Mouse (Mus musculus): ENCODE data around the gene 4921517D22Rik. TPM values are rescaled to one million over a fixed set of nuclear protein-coding genes. Genes with fewer than 3 reads are reported as not detected.
A peak's percentile ranks its signal among the peaks of the same experiment; 100 is the strongest.
"Not testable (repeated sequence)": the region's sequence is repeated elsewhere in the genome, so short reads cannot be mapped to it uniquely, and the experiment has no call there.

4921517D22Rik gene
- polyA plus RNA-seq (2016; fragmentation: Nextera tagmentation; extraction: Ambion mirVana) = not detected in 2 replicates

DNA sequence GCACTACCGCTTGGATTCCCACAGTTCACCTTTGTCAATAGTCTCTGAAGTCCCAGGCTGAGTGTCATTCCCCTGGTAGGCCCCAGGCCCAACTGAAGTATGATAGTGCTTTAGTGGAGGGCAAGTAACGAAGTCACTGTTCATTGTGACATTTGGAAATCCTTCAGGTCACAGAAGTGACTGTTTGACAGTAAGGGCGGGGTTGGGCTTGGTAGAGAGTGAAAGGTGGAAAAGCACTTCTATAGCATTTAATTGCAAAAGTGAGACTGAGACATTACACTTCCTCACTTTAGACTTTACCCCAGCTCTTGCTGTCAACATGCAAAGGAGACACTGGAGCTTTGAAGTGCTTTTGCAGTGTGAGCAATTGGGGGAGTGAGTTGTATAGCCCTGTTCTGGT lies at the start of gene 4921517D22Rik:
TSS of gene 4921517D22Rik (minus strand) at position 101 of the 400 bp plus-strand sequence.
- Histone ChIP-seq H3K4me3 (replicated peaks) (no peak within 1 kb of the TSS), H3K4me2 (no peak within 1 kb of the TSS), H3K9ac (no peak within 1 kb of the TSS), H3K36me3 (replicated peaks) (no peaks in the 10 kb centered on the region), H3K27me3 (no peaks in the 10 kb centered on the region), H3K9me3 (peaks cover 6% of the 10 kb centered on the region; the same call in 1 of the 2 replicates), H3K4me1 (peaks cover 4% of the 10 kb centered on the region; the same call in 1 of the 2 replicates), H3K27ac (no peak within 1 kb of the TSS)
- ATAC-seq (ENCODE audit: low FRiP score) = no peak
- WGBS = 83% methylated on average over 3 of the region's 3 CpGs

DNA sequence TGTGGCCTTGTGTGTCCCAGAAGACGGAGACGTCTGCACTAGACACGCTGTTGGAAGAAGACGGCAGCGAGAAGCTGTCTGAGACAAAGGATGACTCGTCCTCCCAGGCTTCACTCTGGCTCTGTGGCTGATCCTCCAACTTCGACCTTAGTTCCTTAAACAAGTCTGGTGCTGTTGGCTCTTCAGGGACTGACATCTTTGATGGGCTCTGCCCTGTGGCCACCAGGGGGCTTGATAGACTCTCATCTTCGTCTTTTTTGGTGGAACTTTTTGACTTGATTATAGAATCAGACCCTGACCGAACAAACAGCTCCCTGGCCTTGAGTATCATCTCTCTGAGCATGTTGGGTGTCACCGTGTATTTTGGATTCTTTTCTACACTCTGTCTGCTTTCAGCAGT lies 47.8 kb upstream of the 4921517D22Rik start:
- no peak overlapping the region for H3K4me3 ChIP-seq (replicated peaks)
- H3K27me3 ChIP-seq = no peaks in the 10 kb centered on the region
- no peaks in the 10 kb centered on the region for H3K4me1 ChIP-seq
- H3K4me2 ChIP-seq = no peak overlapping the region
- no peaks in the 10 kb centered on the region for H3K36me3 ChIP-seq (replicated peaks)
- no peak overlapping the region for H3K27ac ChIP-seq
- 82% methylated on average over 10 of the region's 10 CpGs for WGBS
- no peaks in the 10 kb centered on the region for H3K9me3 ChIP-seq
- no peak overlapping the region for H3K9ac ChIP-seq
- no peak for ATAC-seq (ENCODE audit: low FRiP score)

DNA sequence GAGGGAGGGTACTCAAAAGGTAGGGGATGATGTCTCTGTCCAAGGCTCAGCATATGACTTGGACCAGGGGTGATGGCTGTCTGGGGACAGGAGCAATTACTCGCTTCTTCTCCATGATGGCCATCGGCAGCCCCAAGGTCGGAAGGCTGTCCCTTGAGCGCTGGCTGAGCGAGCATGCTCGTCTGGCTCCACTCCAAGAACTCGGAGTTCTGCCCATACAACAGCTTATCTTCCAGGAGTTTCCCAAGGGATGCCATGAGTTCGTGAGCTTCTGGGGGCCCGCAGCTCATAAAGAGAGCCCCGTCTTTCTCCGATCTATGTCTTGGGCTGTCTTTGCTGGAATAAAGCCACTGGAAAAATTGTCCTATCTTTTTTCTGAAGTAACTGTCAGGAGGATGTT lies 47.2 kb upstream of the 4921517D22Rik start:
- H3K9me3 ChIP-seq = no peaks in the 10 kb centered on the region
- H3K27ac ChIP-seq = no peak overlapping the region
- no peak overlapping the region for H3K9ac ChIP-seq
- no peaks in the 10 kb centered on the region for H3K27me3 ChIP-seq
- ATAC-seq (ENCODE audit: low FRiP score) = no peak
- H3K4me2 ChIP-seq = no peak overlapping the region
- no peaks in the 10 kb centered on the region for H3K4me1 ChIP-seq
- H3K4me3 ChIP-seq (replicated peaks) = no peak overlapping the region
- 95% methylated on average over 11 of the region's 11 CpGs for WGBS
- no peaks in the 10 kb centered on the region for H3K36me3 ChIP-seq (replicated peaks)

- no peak overlapping the region for H3K27ac ChIP-seq
- H3K4me2 ChIP-seq = no peak overlapping the region
- no peak overlapping the region for H3K4me3 ChIP-seq (replicated peaks)
- H3K9me3 ChIP-seq = no peaks in the 10 kb centered on the region
- no peak overlapping the region for H3K9ac ChIP-seq
- no peaks in the 10 kb centered on the region for H3K36me3 ChIP-seq (replicated peaks)
- H3K4me1 ChIP-seq = no peaks in the 10 kb centered on the region
- no peak for ATAC-seq (ENCODE audit: low FRiP score)
- H3K27me3 ChIP-seq = no peaks in the 10 kb centered on the region
- WGBS = 89% methylated on average over 4 of the region's 4 CpGs
Measured at GRCm38 (mm10) chr13:59739397-59739796, 45.5 kb upstream of the 4921517D22Rik start.

DNA sequence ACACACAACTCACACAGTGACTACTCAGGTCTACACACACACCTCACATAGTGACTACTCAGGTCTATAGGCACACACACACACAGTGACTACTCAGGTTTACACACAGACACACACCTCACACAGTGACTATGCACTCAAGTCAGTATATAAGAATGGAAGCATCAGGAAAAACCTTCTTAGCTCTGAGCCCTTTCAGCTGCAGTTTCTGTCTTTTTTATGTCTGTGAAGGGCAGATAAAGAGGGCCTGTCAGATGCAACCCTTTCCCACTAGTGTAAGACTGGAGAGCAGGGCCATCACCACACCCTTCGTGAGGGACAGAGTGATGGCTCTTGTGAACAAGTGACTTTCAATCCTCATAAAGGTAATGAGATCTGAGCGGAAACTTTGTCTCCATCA lies 44.5 kb upstream of the 4921517D22Rik start:
- H3K27me3 ChIP-seq = no peaks in the 10 kb centered on the region
- ATAC-seq (ENCODE audit: low FRiP score) = no peak
- H3K36me3 ChIP-seq (replicated peaks) = no peaks in the 10 kb centered on the region
- H3K4me3 ChIP-seq (replicated peaks) = no peak overlapping the region
- no peak overlapping the region for H3K4me2 ChIP-seq
- no peaks in the 10 kb centered on the region for H3K9me3 ChIP-seq
- WGBS = 89% methylated on average over 2 of the region's 2 CpGs
- no peaks in the 10 kb centered on the region for H3K4me1 ChIP-seq
- no peak overlapping the region for H3K9ac ChIP-seq
- H3K27ac ChIP-seq = no peak overlapping the region

GRCm38 (mm10) chr13:59735190-59735589 lies 41.3 kb upstream of the 4921517D22Rik start:
- 33% methylated on average over 3 of the region's 3 CpGs for WGBS
- no peak overlapping the region for H3K9ac ChIP-seq
- peak; percentile 41; the same call in 1 of the 2 replicates for ATAC-seq (ENCODE audit: low FRiP score)

DNA sequence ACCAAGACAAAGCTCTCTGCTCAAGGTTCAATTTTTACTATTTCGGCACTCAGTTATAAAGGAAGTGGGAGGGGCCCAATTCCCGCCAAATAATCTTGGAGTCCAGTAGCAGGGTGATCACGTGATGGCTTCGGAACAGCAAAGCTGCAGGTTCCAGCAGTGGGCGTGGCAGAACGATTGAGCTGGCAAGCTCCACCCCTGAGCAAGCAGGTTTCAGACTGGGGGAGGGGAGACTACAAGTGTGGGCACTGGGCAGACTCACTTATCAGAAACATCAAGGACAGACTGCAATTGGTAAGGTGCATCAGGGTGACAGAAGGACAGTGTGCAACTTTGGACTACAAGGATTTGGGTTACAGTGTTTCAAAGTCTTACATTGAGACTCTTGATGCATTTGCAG lies 40.4 kb upstream of the 4921517D22Rik start:
- not testable (repeated sequence) for ATAC-seq (ENCODE audit: low FRiP score); H3K4me2 ChIP-seq; H3K4me1 ChIP-seq; H3K36me3 ChIP-seq (replicated peaks); H3K9ac ChIP-seq; H3K4me3 ChIP-seq (replicated peaks); H3K27me3 ChIP-seq; H3K9me3 ChIP-seq; H3K27ac ChIP-seq
- 36% methylated on average over 6 of the region's 6 CpGs for WGBS

More at GRCm38 (mm10) chr13:59735190-59735589, 41.3 kb upstream of the 4921517D22Rik start:
- Histone ChIP-seq H3K27ac (no peak overlapping the region), H3K9me3 (no peaks in the 10 kb centered on the region), H3K27me3 (no peaks in the 10 kb centered on the region), H3K36me3 (replicated peaks) (no peaks in the 10 kb centered on the region), H3K4me2 (no peak overlapping the region), H3K4me3 (replicated peaks) (no peak overlapping the region), H3K4me1 (no peaks in the 10 kb centered on the region)

- no peak overlapping the region for H3K27ac ChIP-seq
- no peaks in the 10 kb centered on the region for H3K9me3 ChIP-seq
- H3K4me2 ChIP-seq = no peak overlapping the region
- H3K27me3 ChIP-seq = 0 out of 2 replicates have a peak, but pooled peaks cover 4% of the 10 kb centered on the region
- H3K9ac ChIP-seq = no peak overlapping the region
- ATAC-seq (ENCODE audit: low FRiP score) = no peak
- H3K4me1 ChIP-seq = no peaks in the 10 kb centered on the region
- no peaks in the 10 kb centered on the region for H3K36me3 ChIP-seq (replicated peaks)
- WGBS = 77% methylated on average over 4 of the region's 4 CpGs
- no peak overlapping the region for H3K4me3 ChIP-seq (replicated peaks)
Measured at GRCm38 (mm10) chr13:59733936-59734335, 40.0 kb upstream of the 4921517D22Rik start.

- no peak within 1 kb of the TSS for H3K4me3 ChIP-seq (replicated peaks)
- H3K4me2 ChIP-seq = no peak within 1 kb of the TSS
- H3K27me3 ChIP-seq = 0 out of 2 replicates have a peak, but pooled peaks cover 5% of the 10 kb centered on the region
- no peaks in the 10 kb centered on the region for H3K9me3 ChIP-seq
- WGBS = 43% methylated on average over 7 of the region's 7 CpGs
- no peak within 1 kb of the TSS for H3K27ac ChIP-seq
- H3K9ac ChIP-seq = no peak within 1 kb of the TSS
- no peaks in the 10 kb centered on the region for H3K4me1 ChIP-seq
- no peak for ATAC-seq (ENCODE audit: low FRiP score)
- H3K36me3 ChIP-seq (replicated peaks) = no peaks in the 10 kb centered on the region
Measured at GRCm38 (mm10) chr13:59731652-59732051, 37.7 kb upstream of the 4921517D22Rik start, which contains the start of gene Spata31d1d. Gene Spata31d1d (minus strand): TSS chr13:59731752.

GRCm38 (mm10) chr13:59728378-59729093 lies 34.6 kb upstream of the 4921517D22Rik start:
- 33% methylated on average over 7 of the region's 7 CpGs for WGBS
- Histone ChIP-seq H3K4me2 (no peak overlapping the region), H3K9ac (no peak overlapping the region), H3K27me3 (0 out of 2 replicates have a peak, but pooled peaks cover 13% of the 10 kb centered on the region), H3K9me3 (no peaks in the 10 kb centered on the region), H3K4me3 (replicated peaks) (no peak overlapping the region), H3K27ac (no peak overlapping the region), H3K4me1 (peaks cover 6% of the 10 kb centered on the region), H3K36me3 (replicated peaks) (no peaks in the 10 kb centered on the region)
- ATAC-seq (ENCODE audit: low FRiP score) = peak; percentile 61

- ATAC-seq (ENCODE audit: low FRiP score) = no peak
- H3K4me3 ChIP-seq (replicated peaks) = no peak overlapping the region
- no peak overlapping the region for H3K27ac ChIP-seq
- WGBS = 39% methylated on average over 29 of the region's 29 CpGs
- H3K4me2 ChIP-seq = peak overlapping the region; percentile 38
- no peaks in the 10 kb centered on the region for H3K9me3 ChIP-seq
- 0 out of 2 replicates have a peak, but pooled peaks cover 13% of the 10 kb centered on the region for H3K27me3 ChIP-seq
- no peak overlapping the region for H3K9ac ChIP-seq
- no peaks in the 10 kb centered on the region for H3K36me3 ChIP-seq (replicated peaks)
- peaks cover 6% of the 10 kb centered on the region for H3K4me1 ChIP-seq
Measured at GRCm38 (mm10) chr13:59726139-59726867, 32.4 kb upstream of the 4921517D22Rik start.

- H3K9ac ChIP-seq; H3K27me3 ChIP-seq; H3K27ac ChIP-seq; H3K9me3 ChIP-seq; ATAC-seq (ENCODE audit: low FRiP score); H3K4me2 ChIP-seq; H3K4me3 ChIP-seq (replicated peaks); H3K4me1 ChIP-seq; H3K36me3 ChIP-seq (replicated peaks): not testable (repeated sequence)
- WGBS = 66% methylated on average over 1 of the region's 1 CpGs
Measured at GRCm38 (mm10) chr13:59722089-59722488, 28.2 kb upstream of the 4921517D22Rik start.
